In the genomic region with DNA sequence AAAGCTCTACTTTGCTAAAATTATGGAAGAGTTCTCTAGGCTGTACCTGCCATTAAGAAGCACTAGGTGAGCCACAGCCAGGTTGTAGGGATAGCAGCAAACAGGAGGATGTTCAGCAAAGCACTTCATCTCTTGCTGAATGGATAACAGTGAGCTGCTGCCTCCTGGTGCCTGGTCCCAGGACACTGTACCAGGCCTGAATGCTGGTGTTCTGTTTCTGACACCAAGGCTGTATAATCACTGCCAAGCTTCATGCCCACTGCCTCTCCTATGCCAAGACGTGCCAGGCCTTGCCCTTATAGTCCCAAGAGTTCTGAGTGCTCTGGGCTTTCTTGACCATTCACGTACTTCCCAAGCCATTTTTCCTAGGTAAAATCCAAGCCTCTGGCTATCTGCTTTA, we compare ENCODE assay signal across 15 mouse cellular contexts. TPM values are rescaled to one million over a fixed set of nuclear protein-coding genes. Genes with fewer than 3 reads are reported as not detected.
DNase-seq lines count a peak whose midpoint lies in the region; ATAC-seq and TF ChIP-seq lines count a peak whose summit lies in the region.
"Had no signal": no experiment of that assay in that cellular context is flagged by ENCODE, and none has a peak within 500 bp of the region (broad histone marks: within the 10 kb centered on the region; RNA-seq: fewer than 3 reads in every experiment).

No protein-coding gene starts in this region.

- intact Hi-C loops in gastrocnemius, postnatal 14 days (cut with DNase I; ENCODE audit: low total_unique reads): no loop called here

- DNase-seq in gastrocnemius, postnatal 14 days: peak; percentile 38
- DNase-seq in gastrocnemius, postnatal 4 days (ENCODE audit: low spot score in 2 of 2): no peak
- peak; percentile 14 for DNase-seq in layer of hippocampus, adult 9-11 months
- no peak for DNase-seq in layer of hippocampus, adult 9-10 months (ENCODE audit: low spot score)
- DNase-seq in midbrain, postnatal 0 days (ENCODE audit: low spot score): peak; percentile 25
- no peak for DNase-seq in stomach, postnatal 0 days (ENCODE audit: low spot score)
- DNase-seq: cerebellum, adult 11 months; heart, adult 11 months; liver, embryonic 13.5 days; spleen, adult 18-20 months; thymus, postnatal 14 days had no signal

- H3K4me3 ChIP-seq in midbrain, postnatal 0 days (ENCODE audit: low read depth, low read length): no peak overlapping the region
- H3K4me3 ChIP-seq in midbrain, embryonic 13.5 days (replicated peaks): no peak overlapping the region
- no peak overlapping the region for H3K4me3 ChIP-seq in stomach, postnatal 0 days (ENCODE audit: low read depth, low read length)
- H3K4me3 ChIP-seq: embryonic facial prominence, embryonic 12.5 days; kidney, embryonic 15.5 days; liver, embryonic 13.5 days; neural tube, embryonic 13.5 days had no signal

- no peak for ATAC-seq in midbrain, postnatal 0 days (ENCODE audit: low FRiP score)
- no peak for ATAC-seq in midbrain, embryonic 13.5 days
- no peak for ATAC-seq in stomach, postnatal 0 days (ENCODE audit: low FRiP score, low TSS enrichment)

- no peaks in the 10 kb centered on the region for H3K36me3 ChIP-seq in midbrain, postnatal 0 days (ENCODE audit: insufficient read depth, low read length)
- H3K36me3 ChIP-seq in midbrain, embryonic 13.5 days: 0 out of 2 replicates have a peak, but pooled peaks cover 7% of the 10 kb centered on the region
- no peaks in the 10 kb centered on the region for H3K36me3 ChIP-seq in stomach, postnatal 0 days (ENCODE audit: control insufficient read depth, insufficient read depth, low read length)
- H3K36me3 ChIP-seq: neural tube, embryonic 13.5 days had no signal

- no peak for TF ChIP-seq EP300 in stomach, postnatal 0 days (optimal IDR thresholded peaks at IDR 0.05)

- H3K4me1 ChIP-seq in midbrain, postnatal 0 days (ENCODE audit: insufficient read depth, low read length): no peaks in the 10 kb centered on the region; the same call in 1 of the 2 replicates
- no peaks in the 10 kb centered on the region for H3K4me1 ChIP-seq in midbrain, embryonic 13.5 days (replicated peaks)
- no peaks in the 10 kb centered on the region for H3K4me1 ChIP-seq in stomach, postnatal 0 days (replicated peaks; ENCODE audit: control insufficient read depth, insufficient read depth)

- no peak; the same call in 1 of the 2 replicates for TF ChIP-seq CTCF in midbrain, postnatal 0 days (IDR thresholded peaks at IDR 0.05)
- peak; percentile 39 for TF ChIP-seq CTCF in stomach, postnatal 0 days (IDR thresholded peaks at IDR 0.05; ENCODE audit: low read depth)

- 80% methylated on average over 2 of the region's 2 CpGs for WGBS in midbrain, postnatal 0 days
- 95% methylated on average over 2 of the region's 2 CpGs for WGBS in midbrain, embryonic 13.5 days
- WGBS in stomach, postnatal 0 days: 71% methylated on average over 2 of the region's 2 CpGs

- no peaks in the 10 kb centered on the region for H3K27me3 ChIP-seq in midbrain, postnatal 0 days (ENCODE audit: insufficient read depth, low read length)
- H3K27me3 ChIP-seq in midbrain, embryonic 13.5 days: no peaks in the 10 kb centered on the region
- no peaks in the 10 kb centered on the region for H3K27me3 ChIP-seq in stomach, postnatal 0 days (ENCODE audit: control insufficient read depth, insufficient read depth, low read length)
- H3K27me3 ChIP-seq: embryonic facial prominence, embryonic 12.5 days; kidney, embryonic 15.5 days; liver, embryonic 13.5 days; neural tube, embryonic 13.5 days had no signal

- no peak overlapping the region for H3K9ac ChIP-seq in midbrain, postnatal 0 days (replicated peaks; ENCODE audit: low read length, poor library complexity, severe bottlenecking)
- no peak overlapping the region for H3K9ac ChIP-seq in midbrain, embryonic 13.5 days (replicated peaks)
- H3K9ac ChIP-seq in stomach, postnatal 0 days (ENCODE audit: low read length): no peak overlapping the region
- H3K9ac ChIP-seq: embryonic facial prominence, embryonic 12.5 days; kidney, embryonic 15.5 days; liver, embryonic 13.5 days; neural tube, embryonic 13.5 days had no signal

- H3K4me2 ChIP-seq in midbrain, postnatal 0 days (ENCODE audit: low read depth, low read length, poor library complexity, severe bottlenecking): no peak overlapping the region
- H3K4me2 ChIP-seq in midbrain, embryonic 13.5 days (replicated peaks): no peak overlapping the region
- H3K4me2 ChIP-seq in stomach, postnatal 0 days (replicated peaks; ENCODE audit: low read depth): no peak overlapping the region
- H3K4me2 ChIP-seq: embryonic facial prominence, embryonic 12.5 days; kidney, embryonic 15.5 days; liver, embryonic 13.5 days; neural tube, embryonic 13.5 days had no signal

- H3K9me3 ChIP-seq in midbrain, postnatal 0 days (ENCODE audit: low read length): no peaks in the 10 kb centered on the region
- no peaks in the 10 kb centered on the region for H3K9me3 ChIP-seq in midbrain, embryonic 13.5 days
- no peaks in the 10 kb centered on the region for H3K9me3 ChIP-seq in stomach, postnatal 0 days (ENCODE audit: control insufficient read depth, low read length)
- H3K9me3 ChIP-seq: embryonic facial prominence, embryonic 12.5 days; kidney, embryonic 15.5 days; liver, embryonic 13.5 days; neural tube, embryonic 13.5 days had no signal

- H3K27ac ChIP-seq in midbrain, postnatal 0 days (ENCODE audit: low read depth, low read length): no peak overlapping the region
- H3K27ac ChIP-seq in midbrain, embryonic 13.5 days: no peak overlapping the region
- no peak overlapping the region for H3K27ac ChIP-seq in stomach, postnatal 0 days (replicated peaks)
- H3K27ac ChIP-seq: embryonic facial prominence, embryonic 12.5 days; kidney, embryonic 15.5 days; liver, embryonic 13.5 days; neural tube, embryonic 13.5 days had no signal

RNA-seq across cellular contexts. Expression of gene Kcmf1, which starts 8.5 kb away (rescaled TPM):
- total RNA-seq in gastrocnemius, postnatal 14 days (2021): 10 to 100 TPM; 78.7 to 84.8 TPM
- 10 to 100 TPM; 74.8 to 81.2 TPM for total RNA-seq in gastrocnemius, postnatal 4 days (2021)
- 70.9 and 74.2 TPM in 2 replicates for total RNA-seq in midbrain, postnatal 0 days (2014; rRNA removed)
- polyA plus RNA-seq in midbrain, postnatal 0 days (2015; fragmentation: Nextera tagmentation; extraction: Ambion mirVana): 45.5 and 52.8 TPM in 2 replicates
- 25.7 and 26.1 TPM in 2 replicates for polyA plus RNA-seq in midbrain, embryonic 13.5 days (2015; fragmentation: Nextera tagmentation; extraction: Ambion mirVana)
- polyA plus RNA-seq in stomach, postnatal 0 days (2015; fragmentation: Nextera tagmentation; extraction: Ambion mirVana): 48.9 and 49.5 TPM in 2 replicates

Comparison
In these comparisons a context has a peak if more than half of its experiments do, and no peak if none do; other contexts are left out.
1. DNase-seq: peak in gastrocnemius, postnatal 14 days (single experiment), layer of hippocampus, adult 9-11 months (single experiment) and midbrain, postnatal 0 days (single experiment); none in gastrocnemius, postnatal 4 days (0 of 2), layer of hippocampus, adult 9-10 months (single experiment) and stomach, postnatal 0 days (single experiment).